Mouse (Mus musculus): Measurements from ENCODE around the gene Gm9602.
"Not testable (repeated sequence)": the region's sequence is repeated elsewhere in the genome, so short reads cannot be mapped to it uniquely, and the experiment has no call there.

Gene Gm9602

DNA sequence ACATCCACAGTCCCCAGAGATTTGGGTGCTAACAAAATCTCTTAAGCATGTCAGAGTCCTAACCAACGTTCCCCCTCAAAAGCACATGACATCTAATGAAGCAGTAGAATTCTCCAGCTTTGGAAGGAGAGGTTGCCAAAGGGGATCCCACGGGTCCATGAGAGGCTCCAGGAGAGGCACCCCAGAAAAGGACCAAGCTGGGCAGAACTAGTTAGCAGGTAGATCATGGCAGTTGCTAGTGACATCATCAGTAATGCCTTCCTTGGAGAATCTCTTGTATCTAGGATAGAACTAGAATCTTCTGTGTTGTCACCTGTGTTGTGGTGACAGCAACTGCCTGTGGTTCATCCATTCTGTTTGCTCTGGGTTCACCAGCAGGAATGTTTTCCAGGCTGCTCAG is at the start of gene Gm9602:
TSS of gene Gm9602 (plus strand) at position 301 of the 400 bp plus-strand sequence.
- not testable (repeated sequence) for DNase-seq (ENCODE audit: low read depth, low spot score)

DNA sequence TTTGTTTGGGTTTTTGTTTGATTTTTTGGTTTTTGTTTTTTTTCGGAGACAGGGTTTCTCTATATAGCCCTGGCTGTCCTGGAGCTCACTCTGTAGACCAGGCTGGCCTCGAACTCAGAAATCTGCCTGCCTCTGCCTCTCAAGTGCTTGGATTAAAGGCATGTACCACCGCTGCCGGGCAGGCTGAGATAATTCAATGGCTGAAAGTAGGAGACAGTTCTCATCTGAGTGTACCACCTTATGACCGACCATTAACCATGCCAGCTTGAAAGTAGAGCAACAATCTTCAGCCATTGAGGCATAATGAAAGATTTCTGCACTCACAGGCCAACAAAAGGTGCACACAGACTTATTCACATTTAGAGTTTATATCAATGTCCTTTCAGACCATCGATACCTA is 30.3 kb downstream of the Gm9602 start:
- not testable (repeated sequence) for DNase-seq (ENCODE audit: low read depth, low spot score)

- DNase-seq (ENCODE audit: low read depth, low spot score), result not testable (repeated sequence)
Observed at GRCm38 (mm10) chr14:4821950-4822349, 45.8 kb downstream of the Gm9602 start.

All from telencephalon, adult 2 months (tissue).